Mouse (Mus musculus) G1E-ER4 (cell line): ENCODE measurements at regions not wholly inside any gene's neighbourhood (a gene's known extent, or its start where the extent isn't known, plus 50 kb on each side); places are given as distances from the start of the nearest gene placed in this dataset.

ENCODE experiments used
- GATA1 ChIP-seq: IDR thresholded peaks from one replicate; pipeline ENCODE4 v1.8.0; 2012; ENCODE audit warnings: low read length, inconsistent platforms

GRCm38 (mm10) chr1:94582526-94582925 is 530.2 kb upstream of the Pdcd1 start:
- TF ChIP-seq GATA1: no peak

- no peak for TF ChIP-seq GATA1
Observed at GRCm38 (mm10) chr1:94581650-94582405, 529.5 kb upstream of the Pdcd1 start.

- TF ChIP-seq GATA1: no peak
Observed at GRCm38 (mm10) chr1:94532773-94533541, 480.6 kb upstream of the Pdcd1 start.

- TF ChIP-seq GATA1: no peak
Observed at GRCm38 (mm10) chr1:94504080-94504520, 451.7 kb upstream of the Pdcd1 start.

GRCm38 (mm10) chr1:94503379-94504079 is 451.2 kb upstream of the Pdcd1 start:
- TF ChIP-seq GATA1: no peak

- no peak for TF ChIP-seq GATA1
Observed at GRCm38 (mm10) chr1:94502066-94502861, 449.9 kb upstream of the Pdcd1 start.

- TF ChIP-seq GATA1: no peak
Observed at GRCm38 (mm10) chr1:94496992-94497391, 444.6 kb upstream of the Pdcd1 start.

- no peak for TF ChIP-seq GATA1
Observed at GRCm38 (mm10) chr1:94496341-94496740, 444.0 kb upstream of the Pdcd1 start.

- no peak for TF ChIP-seq GATA1
Observed at GRCm38 (mm10) chr1:94487062-94487461, 434.7 kb upstream of the Pdcd1 start.

- no peak for TF ChIP-seq GATA1
Observed at GRCm38 (mm10) chr1:94423731-94424130, 371.4 kb upstream of the Pdcd1 start.

GRCm38 (mm10) chr1:94413043-94413442 is 360.7 kb upstream of the Pdcd1 start:
- no peak for TF ChIP-seq GATA1

GRCm38 (mm10) chr1:94366606-94367005 is 314.3 kb upstream of the Pdcd1 start:
- TF ChIP-seq GATA1: no peak

GRCm38 (mm10) chr1:94356996-94357395 is 304.6 kb upstream of the Pdcd1 start:
- no peak for TF ChIP-seq GATA1

- peak; percentile 62 for TF ChIP-seq GATA1
Observed at GRCm38 (mm10) chr1:94355873-94356272, 303.5 kb upstream of the Pdcd1 start.

GRCm38 (mm10) chr1:94342576-94342975 is 290.2 kb upstream of the Pdcd1 start:
- no peak for TF ChIP-seq GATA1
